Mouse (Mus musculus) midbrain, embryonic 12.5 days (tissue): ENCODE measurements around the gene Cfb. TPM values are rescaled to one million over a fixed set of nuclear protein-coding genes. Genes with fewer than 3 reads are reported as not detected.
"Not testable (repeated sequence)": the region's sequence is repeated elsewhere in the genome, so short reads cannot be mapped to it uniquely, and the experiment has no call there.

Experiments
- ATAC-seq: fragments of 200-750 bp; cut with Nextera tagmentation; 2 replicates; pipeline ENCODE4 v1.8.0; 2017; ENCODE audit warnings: low read depth, moderate TSS enrichment, moderate library complexity; ENCODE audit not compliant: low FRiP score
- H3K27ac ChIP-seq: fragments of 300-500 bp; sonication (generic); replicated peaks from 2 replicates; pipeline ENCODE4 v1.5.1; 2016; ENCODE audit warnings: mild to moderate bottlenecking
- H3K27me3 ChIP-seq: fragments of 300-500 bp; sonication (generic); 2 replicates; pipeline ENCODE4 v1.6.1; 2016; ENCODE audit warnings: mild to moderate bottlenecking
- H3K36me3 ChIP-seq: fragments of 300-500 bp; sonication (generic); 2 replicates; pipeline ENCODE4 v1.6.1; 2016
- H3K4me1 ChIP-seq: fragments of 300-500 bp; sonication (generic); 2 replicates; pipeline ENCODE4 v1.6.1; 2016
- H3K4me2 ChIP-seq: fragments of 300-500 bp; sonication (generic); replicated peaks from 2 replicates; pipeline ENCODE4 v1.6.1; 2016; ENCODE audit warnings: mild to moderate bottlenecking, moderate library complexity
- H3K4me3 ChIP-seq: fragments of 300-500 bp; sonication (generic); 2 replicates; pipeline ENCODE4 v1.5.1; 2016; ENCODE audit warnings: mild to moderate bottlenecking
- H3K9ac ChIP-seq: fragments of 300-500 bp; sonication (generic); replicated peaks from 2 replicates; pipeline ENCODE4 v1.6.1; 2016; ENCODE audit warnings: mild to moderate bottlenecking, moderate library complexity
- H3K9me3 ChIP-seq: fragments of 300-500 bp; sonication (generic); 2 replicates; pipeline ENCODE4 v1.6.1; 2016; ENCODE audit warnings: mild to moderate bottlenecking
- WGBS: fragments of 180-500 bp; shearing (Covaris S2); methylation state at CpG from one replicate; pipeline ENCODE4 v1.1.7; 2016; 5-methylcytosine and 5-hydroxymethylcytosine counted together
- polyA plus RNA-seq: library from polyadenylated mRNA; unstranded; fragments of >200 nt; fragmentation: Nextera tagmentation; extraction: Ambion mirVana; gene quantifications from 2 replicates; pipeline ENCODE4 v1.2.1, GENCODE M21; 2016

Cfb gene
- polyA plus RNA-seq, 1 experiment from 2014 or later = 3.3 TPM

DNA sequence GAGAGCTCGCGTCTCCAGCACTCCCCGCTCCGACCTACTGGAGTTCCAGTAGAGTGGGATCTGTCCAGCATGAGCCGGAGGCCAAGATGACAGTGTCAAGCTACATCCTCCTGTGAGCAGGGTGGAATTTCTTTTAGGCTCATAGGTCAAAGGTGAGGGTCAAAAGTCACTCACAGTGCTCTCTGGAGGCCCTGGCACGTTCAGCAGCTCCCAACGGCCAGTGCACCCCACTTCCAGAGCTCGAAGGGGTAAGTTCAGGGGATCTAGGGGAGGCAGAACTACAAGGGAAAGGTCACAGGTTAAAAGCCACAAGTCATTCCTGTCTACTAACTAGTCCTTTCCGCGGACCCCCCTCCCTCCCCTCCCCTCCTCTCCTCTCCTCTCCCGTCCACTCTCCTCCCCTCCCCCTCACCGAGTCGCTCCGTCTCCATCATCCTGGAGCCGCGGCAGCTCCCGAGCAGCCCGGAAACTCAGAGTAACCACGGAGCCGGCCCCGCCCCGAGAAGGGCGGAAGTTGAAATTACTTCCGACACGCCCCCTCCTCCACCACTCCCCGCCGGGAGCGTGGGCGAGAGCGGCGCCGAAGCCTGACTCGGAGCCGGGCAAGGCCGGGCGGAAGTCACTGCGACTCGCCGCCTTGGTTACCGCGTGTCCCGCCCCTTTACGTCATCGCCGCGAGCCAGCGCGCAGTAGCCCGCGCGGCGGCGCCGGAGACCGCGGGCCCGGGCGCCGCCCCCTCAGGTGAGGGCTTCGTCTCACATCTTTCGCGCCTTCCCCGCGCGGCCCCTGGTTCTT lies 12.4 kb downstream of the Cfb start, which contains the start of the genes Skiv2l and Nelfe:
Skiv2l (minus strand) TSS at position 489 of the 795 bp plus-strand sequence.
Nelfe (plus strand) TSS at position 670 of the 795 bp plus-strand sequence.
- Histone ChIP-seq H3K4me2 (peak within 1 kb of the TSS; percentile 90), H3K27ac (peak within 1 kb of the TSS; percentile 55; the same call in 1 of the 2 replicates), H3K36me3 (peaks cover 62% of the 10 kb centered on the region), H3K9ac (peak within 1 kb of the TSS; percentile 88), H3K27me3 (no peaks in the 10 kb centered on the region), H3K9me3 (no peaks in the 10 kb centered on the region), H3K4me1 (peaks cover 22% of the 10 kb centered on the region), H3K4me3 (peak within 1 kb of the TSS; percentile 80)
- under 1% methylated on average over 53 of the region's 65 CpGs for WGBS
- ATAC-seq = peak; percentile 97

DNA sequence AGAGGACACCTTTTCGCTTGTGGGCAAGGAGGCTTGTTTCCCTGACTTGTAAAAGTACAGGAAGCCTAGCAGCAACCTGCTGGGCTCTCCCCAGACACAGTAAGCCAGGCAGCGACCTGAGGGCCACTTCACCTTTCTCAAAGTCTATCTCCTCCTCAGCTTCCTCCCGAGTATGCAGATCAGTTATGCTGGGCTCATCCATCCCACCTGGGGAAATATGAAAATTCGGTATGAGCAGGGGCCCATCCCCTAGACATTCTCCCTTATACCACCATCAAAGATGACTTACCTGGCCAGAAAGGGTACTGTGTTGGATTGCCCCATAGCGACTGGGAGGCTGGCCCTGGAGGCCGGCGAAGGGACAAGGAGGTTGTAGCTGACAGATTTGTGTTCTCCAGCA lies 14.7 kb downstream of the Cfb start:
- Histone ChIP-seq H3K4me3 (no peak overlapping the region), H3K4me1 (peaks cover 22% of the 10 kb centered on the region), H3K9ac (no peak overlapping the region), H3K9me3 (no peaks in the 10 kb centered on the region), H3K36me3 (peaks cover 61% of the 10 kb centered on the region), H3K27me3 (no peaks in the 10 kb centered on the region), H3K27ac (no peak overlapping the region), H3K4me2 (no peak overlapping the region)
- ATAC-seq = no peak
- WGBS = 95% methylated on average over 7 of the region's 7 CpGs

DNA sequence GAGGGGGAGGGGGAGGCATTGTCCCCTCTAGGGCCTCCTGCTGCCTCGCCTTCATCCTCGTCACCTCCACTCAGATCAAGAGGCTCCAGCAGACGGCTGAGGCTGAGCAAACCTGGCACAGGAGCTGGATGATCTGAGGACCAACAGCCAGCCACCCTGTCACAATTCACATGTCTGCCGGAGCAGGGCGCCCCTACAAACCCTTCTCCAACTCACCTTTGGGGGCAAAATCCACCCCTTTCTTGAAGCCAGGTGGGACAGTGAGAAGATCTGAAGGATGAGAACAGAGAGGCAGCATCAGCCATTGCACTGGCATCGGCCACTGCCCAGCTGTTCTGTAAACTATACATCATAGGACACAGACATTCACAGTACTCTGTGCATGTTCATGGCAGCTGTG lies 15.1 kb downstream of the Cfb start:
- ATAC-seq = no peak
- Histone ChIP-seq H3K4me3 (no peak overlapping the region), H3K9ac (no peak overlapping the region), H3K36me3 (peaks cover 61% of the 10 kb centered on the region), H3K9me3 (no peaks in the 10 kb centered on the region), H3K27me3 (no peaks in the 10 kb centered on the region), H3K4me1 (peaks cover 22% of the 10 kb centered on the region), H3K4me2 (no peak overlapping the region), H3K27ac (no peak overlapping the region)
- WGBS = 90% methylated on average over 6 of the region's 6 CpGs

DNA sequence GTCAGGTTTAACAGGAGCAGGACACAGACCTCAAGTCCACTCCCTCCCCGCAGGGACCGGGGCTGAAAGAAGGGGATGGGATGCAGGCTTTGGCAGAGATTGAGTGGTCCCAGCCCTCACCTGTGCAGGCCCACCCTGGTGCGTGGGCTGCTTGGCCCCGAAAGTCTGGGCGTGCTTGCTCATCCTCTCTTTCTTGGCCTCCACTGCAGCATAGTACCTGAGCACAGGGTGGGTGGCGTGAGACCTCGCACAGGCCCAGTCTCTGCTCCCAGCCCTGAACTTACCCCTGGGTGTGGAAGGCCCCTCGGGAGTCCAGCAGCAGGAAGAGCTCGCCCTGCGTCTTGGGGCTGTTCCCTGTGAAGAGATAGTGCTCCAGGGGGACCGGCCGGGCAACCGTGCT lies 17.4 kb downstream of the Cfb start:
- peaks cover 8% of the 10 kb centered on the region for H3K4me1 ChIP-seq
- H3K27ac ChIP-seq = no peak overlapping the region
- no peak overlapping the region for H3K4me3 ChIP-seq
- H3K9me3 ChIP-seq = no peaks in the 10 kb centered on the region
- ATAC-seq = no peak
- WGBS = 92% methylated on average over 13 of the region's 13 CpGs
- no peaks in the 10 kb centered on the region for H3K27me3 ChIP-seq
- H3K4me2 ChIP-seq = no peak overlapping the region
- H3K9ac ChIP-seq = no peak overlapping the region
- H3K36me3 ChIP-seq = peaks cover 82% of the 10 kb centered on the region

DNA sequence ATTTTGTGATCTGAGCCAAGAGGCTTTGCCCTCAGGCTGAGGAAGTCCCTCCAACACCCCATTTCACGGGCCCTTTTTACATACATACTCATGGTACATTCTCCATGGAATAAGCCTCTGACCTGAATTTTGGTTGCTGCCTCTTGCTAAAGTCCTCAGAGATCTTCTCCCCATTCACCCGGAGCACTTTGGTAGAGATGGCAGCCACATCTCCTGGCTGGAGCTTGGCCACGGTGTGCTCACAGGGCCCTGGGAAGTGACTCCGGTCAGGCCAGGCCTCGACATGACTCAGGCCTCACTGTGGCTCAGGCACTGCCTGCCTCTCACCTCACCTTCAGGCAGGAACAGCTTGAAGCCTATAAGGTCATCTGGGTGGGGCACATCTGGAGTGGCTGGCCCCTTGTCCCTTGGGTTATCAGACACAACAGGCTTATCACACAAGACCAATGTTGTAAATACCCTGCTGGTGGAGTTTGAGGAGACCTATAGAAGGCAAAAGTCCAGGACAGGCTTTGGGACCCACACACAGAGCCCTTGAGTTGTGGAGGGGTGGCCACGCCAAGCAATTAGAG lies 21.5 kb downstream of the Cfb start:
- Histone ChIP-seq H3K4me1 (peaks cover 22% of the 10 kb centered on the region), H3K9me3 (no peaks in the 10 kb centered on the region), H3K36me3 (peaks cover 74% of the 10 kb centered on the region), H3K27ac (no peak overlapping the region), H3K4me2 (no peak overlapping the region), H3K9ac (no peak overlapping the region), H3K27me3 (no peaks in the 10 kb centered on the region), H3K4me3 (no peak overlapping the region)
- ATAC-seq = no peak
- whole genome bisulfite sequencing = 91% methylated on average over 6 of the region's 6 CpGs

DNA sequence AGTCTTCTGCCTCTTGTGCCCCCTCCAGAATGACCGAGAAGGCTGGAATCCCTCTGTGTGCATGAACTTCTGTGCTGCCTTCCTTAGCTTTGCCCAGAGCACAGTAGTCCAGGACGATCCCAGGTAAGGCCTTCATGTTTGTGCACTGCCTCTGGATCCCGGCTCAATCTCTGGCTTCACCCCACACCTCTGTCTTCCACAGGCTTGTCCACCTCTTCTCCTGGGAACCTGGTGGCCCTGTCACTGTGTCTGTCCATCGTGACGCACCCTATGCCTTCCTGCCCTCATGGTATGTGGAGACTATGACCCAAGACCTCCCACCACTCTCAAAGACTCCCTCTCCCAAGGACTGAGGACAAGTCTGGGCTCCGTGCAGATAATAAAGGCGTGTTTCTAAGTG lies 23.5 kb downstream of the Cfb start:
- H3K36me3 ChIP-seq = peaks cover 55% of the 10 kb centered on the region
- H3K9me3 ChIP-seq = no peaks in the 10 kb centered on the region
- no peak overlapping the region for H3K27ac ChIP-seq
- no peaks in the 10 kb centered on the region for H3K27me3 ChIP-seq
- peaks cover 26% of the 10 kb centered on the region for H3K4me1 ChIP-seq
- 87% methylated on average over 7 of the region's 7 CpGs for WGBS
- no peak overlapping the region for H3K4me3 ChIP-seq
- ATAC-seq = no peak
- peak overlapping the region; percentile 98; the same call in 1 of the 2 replicates for H3K4me2 ChIP-seq
- H3K9ac ChIP-seq = no peak overlapping the region

DNA sequence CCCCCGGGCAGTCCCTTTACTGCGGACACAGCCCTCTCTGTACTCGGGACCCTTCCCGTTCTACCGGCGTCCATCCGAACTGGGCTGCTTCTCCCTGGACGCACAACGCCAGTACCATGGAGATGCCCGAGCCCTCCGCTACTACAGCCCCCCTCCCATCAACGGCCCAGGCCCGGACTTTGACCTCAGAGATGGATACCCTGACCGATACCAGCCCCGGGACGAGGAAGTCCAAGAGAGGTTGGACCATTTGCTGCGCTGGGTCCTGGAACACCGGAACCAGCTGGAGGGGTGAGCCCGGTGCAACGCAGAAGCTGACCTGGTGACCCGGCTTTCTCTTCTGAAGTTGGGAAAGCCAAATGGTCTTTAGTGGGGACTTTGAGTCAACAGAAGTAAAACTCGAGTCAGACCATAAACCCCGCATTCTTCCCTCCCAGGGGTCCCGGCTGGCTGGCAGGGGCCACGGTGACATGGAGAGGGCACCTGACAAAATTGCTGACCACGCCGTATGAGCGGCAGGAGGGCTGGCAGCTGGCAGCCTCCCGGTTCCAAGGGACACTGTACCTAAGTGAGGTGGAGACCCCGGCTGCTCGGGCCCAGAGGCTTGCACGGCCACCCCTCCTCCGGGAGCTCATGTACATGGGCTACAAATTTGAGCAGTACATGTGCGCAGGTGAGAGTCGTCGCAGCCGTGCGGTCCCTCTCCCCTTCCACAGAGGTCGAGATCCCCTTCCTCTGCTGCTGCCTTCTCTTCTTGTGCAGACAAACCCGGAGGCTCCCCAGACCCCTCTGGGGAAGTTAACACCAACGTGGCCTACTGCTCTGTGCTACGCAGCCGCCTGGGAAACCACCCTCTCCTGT lies 24.6 kb downstream of the Cfb start:
- peak; percentile 3; the same call in 1 of the 2 replicates for ATAC-seq
- H3K9ac ChIP-seq = peak overlapping the region; percentile 70
- peak overlapping the region; percentile 75 for H3K4me3 ChIP-seq
- peaks cover 52% of the 10 kb centered on the region for H3K36me3 ChIP-seq
- no peaks in the 10 kb centered on the region for H3K27me3 ChIP-seq
- whole genome bisulfite sequencing = 41% methylated on average over 43 of the region's 43 CpGs
- peaks cover 26% of the 10 kb centered on the region for H3K4me1 ChIP-seq
- peak overlapping the region; percentile 98 for H3K4me2 ChIP-seq
- H3K9me3 ChIP-seq = no peaks in the 10 kb centered on the region
- peak overlapping the region; percentile 82 for H3K27ac ChIP-seq

DNA sequence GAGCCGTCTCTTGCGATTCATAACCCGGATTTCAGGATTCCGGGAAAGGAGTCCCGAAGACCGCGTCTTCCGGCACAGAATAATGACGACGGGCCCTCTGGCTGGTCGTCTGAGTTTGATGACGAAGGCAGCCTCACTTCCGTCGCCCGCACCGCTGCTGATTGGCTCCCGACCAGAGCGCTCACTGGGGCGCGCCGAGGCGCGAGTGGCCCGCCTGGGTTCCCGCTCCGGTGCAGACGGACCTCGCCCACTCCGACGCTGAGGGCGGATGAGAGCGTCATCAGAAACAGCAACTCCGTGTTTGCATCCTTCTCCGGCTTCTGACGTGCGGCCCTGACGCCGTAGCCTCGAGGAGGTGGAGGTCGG lies 25.5 kb downstream of the Cfb start, which contains the start of the genes Stk19 and Dxo:
Stk19 (minus strand) TSS at position 90 of the 366 bp plus-strand sequence.
Dxo (plus strand) TSS at position 164 of the 366 bp plus-strand sequence.
- under 1% methylated on average over 40 of the region's 40 CpGs for WGBS
- peak within 1 kb of the TSS; percentile 74 for H3K9ac ChIP-seq
- H3K36me3 ChIP-seq = peaks cover 52% of the 10 kb centered on the region
- peak; percentile 92 for ATAC-seq
- H3K27ac ChIP-seq = peak within 1 kb of the TSS; percentile 82
- H3K9me3 ChIP-seq = no peaks in the 10 kb centered on the region
- peak within 1 kb of the TSS; percentile 98 for H3K4me2 ChIP-seq
- peaks cover 26% of the 10 kb centered on the region for H3K4me1 ChIP-seq
- H3K4me3 ChIP-seq = peak within 1 kb of the TSS; percentile 75
- no peaks in the 10 kb centered on the region for H3K27me3 ChIP-seq

DNA sequence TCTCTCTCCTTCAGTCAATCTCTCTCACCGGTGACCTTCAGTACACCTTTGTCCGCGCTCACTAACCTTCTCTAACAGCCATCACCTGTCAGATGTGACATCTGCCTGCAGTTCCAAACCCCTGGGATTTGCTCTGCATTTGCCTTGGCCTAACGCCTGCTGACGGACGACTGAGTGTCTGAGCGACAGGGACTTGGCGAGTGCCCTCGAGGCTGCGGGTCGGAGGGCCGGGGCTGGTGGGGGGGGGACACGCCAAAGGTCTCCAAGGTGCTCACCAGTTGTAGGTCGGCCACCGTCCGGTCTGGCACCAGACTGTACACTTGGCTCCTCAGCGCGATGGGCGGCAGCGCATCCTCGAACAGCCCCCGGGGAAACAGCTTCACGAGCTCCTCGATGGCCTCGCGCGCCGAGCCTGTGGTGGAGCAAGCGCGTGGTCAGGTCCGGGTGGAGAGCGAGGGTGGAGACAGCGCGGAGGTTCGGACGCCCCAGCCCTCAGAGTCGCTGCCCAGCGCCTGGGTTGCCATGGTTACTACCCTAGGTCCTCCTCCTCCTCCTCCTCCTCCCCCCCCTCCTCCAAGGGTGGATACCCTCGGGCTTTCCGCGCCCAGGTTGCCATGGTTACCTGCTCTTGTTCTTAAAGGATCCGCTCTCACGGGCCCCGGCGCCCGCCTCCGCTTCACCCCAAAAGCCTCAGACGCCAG lies 26.0 kb downstream of the Cfb start:
- Histone ChIP-seq H3K27ac (peak overlapping the region; percentile 82), H3K27me3 (no peaks in the 10 kb centered on the region), H3K9me3 (no peaks in the 10 kb centered on the region), H3K4me2 (peak overlapping the region; percentile 98), H3K36me3 (peaks cover 50% of the 10 kb centered on the region), H3K4me1 (peaks cover 26% of the 10 kb centered on the region), H3K9ac (peak overlapping the region; percentile 74), H3K4me3 (peak overlapping the region; percentile 75)
- 4% methylated on average over 48 of the region's 48 CpGs for WGBS
- ATAC-seq = peak; percentile 87

DNA sequence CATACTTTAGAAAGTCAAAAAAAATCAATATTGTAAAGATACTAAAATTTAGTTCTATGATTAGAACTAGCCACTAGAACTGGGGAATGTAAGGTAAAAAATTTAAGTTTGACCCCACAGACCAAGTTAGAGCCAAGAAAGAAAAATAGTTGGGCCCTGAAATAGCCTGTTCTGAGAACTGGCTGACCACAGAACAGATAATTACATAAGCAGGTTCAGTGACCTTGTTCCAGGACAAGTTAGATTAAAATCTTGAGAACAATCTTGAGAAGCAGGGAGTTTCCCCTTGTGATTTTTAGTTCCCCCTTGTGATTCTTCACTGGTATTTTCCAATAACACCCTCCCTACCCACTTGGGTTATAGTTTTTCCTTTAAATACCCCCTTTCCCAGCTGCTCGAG lies 31.5 kb downstream of the Cfb start:
- not testable (repeated sequence) for ATAC-seq, H3K9ac ChIP-seq, H3K27me3 ChIP-seq, H3K4me2 ChIP-seq, H3K27ac ChIP-seq, H3K4me1 ChIP-seq, H3K9me3 ChIP-seq, H3K4me3 ChIP-seq
- H3K36me3 ChIP-seq = peaks cover 71% of the 10 kb centered on the region
- WGBS = 93% methylated on average over 1 of the region's 1 CpGs

DNA sequence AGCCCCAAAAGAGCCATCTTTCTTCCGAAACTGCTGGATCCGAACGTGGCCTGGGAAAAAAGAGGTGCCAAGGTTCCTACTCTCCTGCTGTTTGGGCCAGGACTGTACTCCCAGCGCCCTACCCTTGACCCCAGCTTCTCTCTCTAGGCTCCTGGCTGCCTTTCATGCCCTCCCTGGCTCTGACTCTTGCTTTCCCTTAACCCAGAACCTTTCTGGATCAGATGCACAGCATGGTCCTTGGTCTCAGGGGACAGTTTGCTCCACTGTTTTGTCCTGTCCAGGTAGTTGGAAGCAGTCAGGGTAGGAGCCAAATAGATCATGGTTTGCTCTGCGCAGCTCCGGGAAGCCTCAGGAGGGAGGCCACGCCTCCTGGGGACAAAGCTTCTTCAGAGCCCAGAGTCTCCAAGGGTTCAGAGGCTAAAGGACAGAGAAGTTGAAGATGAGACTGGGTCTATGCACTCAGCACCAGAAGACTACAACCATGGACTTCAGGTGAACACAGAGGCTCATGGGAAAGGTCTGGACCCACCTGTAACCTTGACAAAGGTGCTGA lies 47.4 kb downstream of the Cfb start:
- no peak overlapping the region for H3K4me2 ChIP-seq
- H3K9ac ChIP-seq = no peak overlapping the region
- H3K27ac ChIP-seq = no peak overlapping the region
- H3K4me3 ChIP-seq = no peak overlapping the region
- no peaks in the 10 kb centered on the region for H3K9me3 ChIP-seq
- no peaks in the 10 kb centered on the region for H3K4me1 ChIP-seq
- WGBS = 84% methylated on average over 7 of the region's 7 CpGs
- no peaks in the 10 kb centered on the region for H3K27me3 ChIP-seq
- ATAC-seq = no peak
- no peaks in the 10 kb centered on the region for H3K36me3 ChIP-seq
